Mouse (Mus musculus): ENCODE results near the gene Tsc2. TPM values are rescaled to one million over a fixed set of nuclear protein-coding genes. Genes with fewer than 3 reads are reported as not detected.

The Tsc2 gene
- 24.7 and 25.8 TPM in 2 replicates for polyA plus RNA-seq (2015; fragmentation: Nextera tagmentation; extraction: Ambion mirVana)

GRCm38 (mm10) chr17:24632167-24632812 lies at the start of gene Tsc2, which contains the start of gene Nthl1:
Gene Tsc2 (minus strand): TSS chr17:24632630.
Gene Nthl1 (plus strand): TSS chr17:24632680.
- no peaks in the 10 kb centered on the region for H3K9me3 ChIP-seq (ENCODE audit: control insufficient read depth)
- no peaks in the 10 kb centered on the region for H3K27me3 ChIP-seq (replicated peaks; ENCODE audit: control insufficient read depth, insufficient read depth, low read length)
- no peak for TF ChIP-seq CTCF (IDR thresholded peaks at IDR 0.05; ENCODE audit: low read depth)
- peak; percentile 72 for ATAC-seq
- peak within 1 kb of the TSS; percentile 83 for H3K4me2 ChIP-seq (replicated peaks; ENCODE audit: low read depth)
- H3K9ac ChIP-seq (ENCODE audit: low read depth, low read length) = peak within 1 kb of the TSS; percentile 80
- WGBS = 1% methylated on average over 51 of the region's 51 CpGs
- peak within 1 kb of the TSS; percentile 65 for H3K4me3 ChIP-seq (ENCODE audit: low read depth, low read length)
- H3K4me1 ChIP-seq (replicated peaks; ENCODE audit: control insufficient read depth, insufficient read depth, low read length) = no peaks in the 10 kb centered on the region
- peaks cover 35% of the 10 kb centered on the region; the same call in 1 of the 2 replicates for H3K36me3 ChIP-seq (ENCODE audit: control insufficient read depth, insufficient read depth)
- H3K27ac ChIP-seq (ENCODE audit: low read depth, low read length) = peak within 1 kb of the TSS; percentile 66

GRCm38 (mm10) chr17:24677500-24678080 lies 45.2 kb upstream of the Tsc2 start:
- Histone ChIP-seq H3K9ac (ENCODE audit: low read depth, low read length) (no peak overlapping the region), H3K36me3 (ENCODE audit: control insufficient read depth, insufficient read depth) (peaks cover 67% of the 10 kb centered on the region)
- peak; percentile 76 for ATAC-seq

GRCm38 (mm10) chr17:24676877-24677276 lies 44.4 kb upstream of the Tsc2 start:
- WGBS = 94% methylated on average over 5 of the region's 5 CpGs
- ATAC-seq = no peak
- Histone ChIP-seq H3K27me3 (replicated peaks; ENCODE audit: control insufficient read depth, insufficient read depth, low read length) (no peaks in the 10 kb centered on the region), H3K9me3 (ENCODE audit: control insufficient read depth) (no peaks in the 10 kb centered on the region), H3K36me3 (ENCODE audit: control insufficient read depth, insufficient read depth) (peaks cover 63% of the 10 kb centered on the region), H3K4me2 (replicated peaks; ENCODE audit: low read depth) (no peak overlapping the region), H3K4me3 (ENCODE audit: low read depth, low read length) (no peak overlapping the region), H3K27ac (ENCODE audit: low read depth, low read length) (peak overlapping the region; percentile 21), H3K9ac (ENCODE audit: low read depth, low read length) (no peak overlapping the region), H3K4me1 (replicated peaks; ENCODE audit: control insufficient read depth, insufficient read depth, low read length) (peaks cover 1% of the 10 kb centered on the region; the same call in 1 of the 2 replicates)
- TF ChIP-seq CTCF (IDR thresholded peaks at IDR 0.05; ENCODE audit: low read depth) = no peak

More at GRCm38 (mm10) chr17:24677500-24678080, 45.2 kb upstream of the Tsc2 start:
- Histone ChIP-seq H3K4me2 (replicated peaks; ENCODE audit: low read depth) (peak overlapping the region; percentile 48), H3K9me3 (ENCODE audit: control insufficient read depth) (no peaks in the 10 kb centered on the region), H3K4me1 (replicated peaks; ENCODE audit: control insufficient read depth, insufficient read depth, low read length) (no peaks in the 10 kb centered on the region), H3K4me3 (ENCODE audit: low read depth, low read length) (no peak overlapping the region), H3K27ac (ENCODE audit: low read depth, low read length) (peak overlapping the region; percentile 62), H3K27me3 (replicated peaks; ENCODE audit: control insufficient read depth, insufficient read depth, low read length) (no peaks in the 10 kb centered on the region)
- TF ChIP-seq CTCF (IDR thresholded peaks at IDR 0.05; ENCODE audit: low read depth) = no peak
- WGBS = 49% methylated on average over 24 of the region's 24 CpGs

- Histone ChIP-seq H3K4me3 (ENCODE audit: low read depth, low read length) (no peak overlapping the region), H3K9ac (ENCODE audit: low read depth, low read length) (no peak overlapping the region), H3K27me3 (replicated peaks; ENCODE audit: control insufficient read depth, insufficient read depth, low read length) (no peaks in the 10 kb centered on the region), H3K36me3 (ENCODE audit: control insufficient read depth, insufficient read depth) (peaks cover 57% of the 10 kb centered on the region), H3K27ac (ENCODE audit: low read depth, low read length) (no peak overlapping the region), H3K4me2 (replicated peaks; ENCODE audit: low read depth) (no peak overlapping the region), H3K9me3 (ENCODE audit: control insufficient read depth) (no peaks in the 10 kb centered on the region), H3K4me1 (replicated peaks; ENCODE audit: control insufficient read depth, insufficient read depth, low read length) (peaks cover 8% of the 10 kb centered on the region; the same call in 1 of the 2 replicates)
- peak; percentile 90 for TF ChIP-seq CTCF (IDR thresholded peaks at IDR 0.05; ENCODE audit: low read depth)
- 58% methylated on average over 2 of the region's 2 CpGs for WGBS
- no peak; the same call in 1 of the 2 replicates for ATAC-seq
Observed at GRCm38 (mm10) chr17:24676187-24676586, 43.8 kb upstream of the Tsc2 start.

GRCm38 (mm10) chr17:24674277-24674676 lies 41.8 kb upstream of the Tsc2 start:
- Histone ChIP-seq H3K4me3 (ENCODE audit: low read depth, low read length) (no peak overlapping the region), H3K9ac (ENCODE audit: low read depth, low read length) (no peak overlapping the region), H3K4me2 (replicated peaks; ENCODE audit: low read depth) (no peak overlapping the region), H3K27ac (ENCODE audit: low read depth, low read length) (no peak overlapping the region), H3K27me3 (replicated peaks; ENCODE audit: control insufficient read depth, insufficient read depth, low read length) (no peaks in the 10 kb centered on the region), H3K9me3 (ENCODE audit: control insufficient read depth) (no peaks in the 10 kb centered on the region), H3K36me3 (ENCODE audit: control insufficient read depth, insufficient read depth) (peaks cover 38% of the 10 kb centered on the region), H3K4me1 (replicated peaks; ENCODE audit: control insufficient read depth, insufficient read depth, low read length) (peaks cover 16% of the 10 kb centered on the region; the same call in 1 of the 2 replicates)
- no peak for ATAC-seq
- 85% methylated on average over 7 of the region's 7 CpGs for WGBS
- TF ChIP-seq CTCF (IDR thresholded peaks at IDR 0.05; ENCODE audit: low read depth) = no peak

GRCm38 (mm10) chr17:24672141-24672540 lies 39.7 kb upstream of the Tsc2 start:
- Histone ChIP-seq H3K9me3 (ENCODE audit: control insufficient read depth) (no peaks in the 10 kb centered on the region), H3K27me3 (replicated peaks; ENCODE audit: control insufficient read depth, insufficient read depth, low read length) (no peaks in the 10 kb centered on the region), H3K27ac (ENCODE audit: low read depth, low read length) (no peak overlapping the region; the same call in 1 of the 2 replicates), H3K4me2 (replicated peaks; ENCODE audit: low read depth) (peak overlapping the region; percentile 72), H3K36me3 (ENCODE audit: control insufficient read depth, insufficient read depth) (peaks cover 16% of the 10 kb centered on the region; the same call in 1 of the 2 replicates), H3K9ac (ENCODE audit: low read depth, low read length) (no peak overlapping the region), H3K4me1 (replicated peaks; ENCODE audit: control insufficient read depth, insufficient read depth, low read length) (peaks cover 16% of the 10 kb centered on the region), H3K4me3 (ENCODE audit: low read depth, low read length) (peak overlapping the region; percentile 3; the same call in 1 of the 2 replicates)
- no peak for TF ChIP-seq CTCF (IDR thresholded peaks at IDR 0.05; ENCODE audit: low read depth)
- WGBS = 11% methylated on average over 5 of the region's 5 CpGs
- peak; percentile 49 for ATAC-seq
